Mouse (Mus musculus) Muller cell, postnatal 12 days (primary cell): ENCODE data around the gene Slc13a3.
A peak's percentile ranks its signal among the peaks of the same experiment; 100 is the strongest.

ENCODE experiments used
- DNase-seq: peaks from one replicate; pipeline ENCODE4 v3.0.0-alpha.2; 2015; ENCODE audit errors: inconsistent ontology term

Slc13a3 gene

GRCm38 (mm10) chr2:165414321-165414720 is 58.7 kb downstream of the Slc13a3 start:
- DNase-seq: no peak

GRCm38 (mm10) chr2:165413884-165414283 is 59.1 kb downstream of the Slc13a3 start:
- DNase-seq: no peak

DNA sequence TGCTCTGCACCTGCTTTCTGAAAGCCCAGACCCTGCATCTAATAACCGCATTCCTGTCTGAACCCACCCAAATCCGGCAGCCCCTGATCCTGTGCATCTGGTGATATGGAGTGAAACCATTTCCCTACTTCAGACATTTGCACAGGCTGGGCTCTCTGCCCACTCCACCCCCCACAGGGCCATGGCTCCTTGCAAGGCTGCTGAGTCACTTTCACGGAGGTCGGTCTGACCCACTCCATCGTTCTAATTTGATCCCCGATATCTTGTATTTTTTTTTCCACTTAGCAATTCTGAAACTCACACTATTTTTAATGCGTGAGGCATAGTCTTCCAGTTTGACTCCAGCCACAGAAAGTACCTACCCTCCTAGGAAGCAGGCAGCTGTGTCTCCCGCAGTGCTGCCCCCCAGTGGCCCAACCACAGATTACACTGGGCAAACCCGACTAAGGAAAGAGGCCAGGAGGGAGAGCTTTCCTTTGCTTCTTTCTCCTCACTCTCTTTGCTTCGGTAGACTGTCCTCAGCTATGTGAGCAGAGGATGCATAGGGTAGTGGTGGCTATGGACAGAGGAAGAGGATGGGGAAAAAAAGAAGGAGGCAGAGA is 65.2 kb downstream of the Slc13a3 start:
- DNase-seq: peak; percentile 43

GRCm38 (mm10) chr2:165405351-165405750 is 67.7 kb downstream of the Slc13a3 start:
- DNase-seq: peak; percentile 81

DNA sequence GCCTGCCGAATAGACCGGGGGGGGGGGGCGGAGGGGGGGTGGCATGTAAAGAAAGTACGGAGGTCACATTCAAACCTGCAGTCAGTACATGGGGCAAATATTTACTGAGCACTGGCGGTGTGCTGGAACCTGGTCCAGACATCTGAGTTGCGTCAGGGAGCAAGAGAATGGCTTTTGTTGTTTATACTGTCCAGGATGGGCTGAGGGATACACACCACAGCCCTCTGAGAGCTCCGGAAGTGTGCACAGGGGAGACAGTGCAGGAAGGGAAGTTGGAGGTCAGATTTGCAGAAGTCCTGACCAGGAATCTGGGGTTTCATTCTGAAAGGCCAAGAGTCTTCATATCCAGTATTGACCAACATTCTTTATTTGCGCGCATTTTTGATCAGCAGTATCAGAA is 68.1 kb downstream of the Slc13a3 start:
- DNase-seq: no peak

GRCm38 (mm10) chr2:165398164-165398785 is 74.8 kb downstream of the Slc13a3 start:
- no peak for DNase-seq

GRCm38 (mm10) chr2:165397502-165398163 is 75.4 kb downstream of the Slc13a3 start:
- DNase-seq: no peak

DNA sequence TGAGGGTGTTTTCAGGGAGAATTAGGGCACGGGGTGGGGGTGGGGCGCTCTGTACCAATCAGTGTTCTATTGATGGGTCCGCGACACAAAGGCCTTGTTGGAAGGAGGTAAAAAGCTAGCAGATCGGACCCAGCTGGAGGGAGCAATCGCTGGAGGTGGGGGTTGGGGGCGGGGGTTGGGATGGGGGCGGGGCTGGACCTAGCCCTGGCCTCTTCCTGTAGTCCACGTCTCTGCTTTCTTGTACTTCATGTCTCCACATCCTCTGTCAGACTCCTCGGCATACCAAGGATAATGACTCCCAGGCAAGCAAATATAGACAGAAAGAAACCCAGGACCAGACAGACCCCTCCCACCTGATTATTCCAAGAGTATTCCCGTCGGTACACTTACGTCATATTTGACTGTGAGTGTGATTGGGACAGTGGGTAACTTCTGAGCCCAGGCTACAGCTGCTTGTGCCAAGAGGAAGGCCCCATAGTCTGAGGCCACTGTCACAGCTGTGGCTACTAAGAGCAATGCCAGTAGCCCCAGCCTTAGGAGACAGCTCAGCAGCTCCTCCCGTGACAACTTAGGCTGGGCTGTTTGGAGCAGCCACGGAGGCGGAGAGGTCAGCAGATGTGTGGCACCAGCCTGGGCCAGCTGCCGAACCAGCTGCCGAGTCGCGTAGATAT is 76.1 kb downstream of the Slc13a3 start:
- no peak for DNase-seq

DNA sequence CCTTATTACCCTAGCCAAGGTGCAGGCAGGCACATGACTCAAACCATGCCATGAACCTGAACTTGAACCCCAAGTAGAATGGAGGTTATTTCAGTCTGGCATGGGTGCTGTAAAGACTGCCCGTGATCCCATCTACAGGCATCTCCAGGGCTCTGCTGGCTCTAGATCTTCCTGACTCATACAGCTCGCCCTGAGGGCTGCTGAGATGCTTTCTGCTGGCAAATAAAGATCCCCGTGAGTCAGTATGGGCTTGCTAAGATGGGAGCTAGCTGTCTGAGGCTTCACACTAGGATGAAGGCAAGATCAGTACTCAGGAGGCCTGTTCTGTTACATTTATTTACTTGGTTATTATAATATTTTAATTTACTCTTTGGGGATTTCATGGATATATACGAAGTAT is 80.9 kb downstream of the Slc13a3 start:
- no peak for DNase-seq

DNA sequence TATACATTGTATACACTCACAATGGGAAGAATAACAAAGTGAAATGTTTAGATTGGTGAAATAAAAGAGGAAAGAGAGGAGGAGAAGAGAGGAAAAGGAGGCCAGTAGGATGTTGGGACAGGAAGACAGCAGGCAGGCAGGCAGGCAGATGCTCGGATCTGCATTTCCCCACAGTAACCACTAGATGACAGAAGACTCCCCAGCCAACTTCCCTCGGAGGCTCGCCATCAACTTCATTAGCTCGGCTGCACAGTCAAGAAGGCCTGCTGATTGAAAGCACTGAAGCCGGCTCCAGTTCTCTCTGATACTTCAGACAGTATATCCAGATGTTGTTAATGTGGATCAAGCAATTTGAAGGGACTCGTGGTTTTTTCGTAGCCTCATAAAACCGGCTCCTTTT is 81.5 kb downstream of the Slc13a3 start:
- peak; percentile 44 for DNase-seq

DNA sequence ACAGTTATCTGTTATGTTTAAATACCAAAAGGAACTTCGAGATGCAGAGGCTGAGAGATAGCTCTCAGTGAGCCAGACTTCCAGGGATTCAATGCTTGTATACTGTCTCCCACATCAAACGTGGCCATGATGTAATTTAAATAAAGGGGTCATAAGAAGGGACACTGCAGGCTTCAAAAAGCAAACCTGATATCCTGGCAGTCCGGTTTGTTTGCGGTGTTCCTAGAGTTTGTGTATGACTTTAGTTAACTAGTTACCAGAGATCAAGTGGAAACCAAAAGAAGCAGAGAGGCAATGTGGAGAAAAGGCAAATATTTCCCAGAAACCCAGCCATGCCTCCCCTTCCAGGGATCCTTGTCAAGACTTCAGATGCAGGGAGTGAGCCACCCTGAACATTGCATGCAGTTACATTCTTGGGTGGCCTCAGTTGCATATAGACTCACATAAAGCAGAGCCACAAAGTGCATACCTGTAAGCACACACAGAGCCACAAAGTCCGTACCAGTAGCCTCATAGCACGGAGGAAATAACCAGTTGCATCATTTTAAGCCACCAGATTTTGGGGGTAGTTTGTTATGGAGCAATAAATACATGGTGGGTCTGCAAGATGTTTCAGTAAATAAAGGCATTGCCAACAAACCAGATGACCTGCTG is 83.6 kb downstream of the Slc13a3 start:
- DNase-seq: no peak

DNA sequence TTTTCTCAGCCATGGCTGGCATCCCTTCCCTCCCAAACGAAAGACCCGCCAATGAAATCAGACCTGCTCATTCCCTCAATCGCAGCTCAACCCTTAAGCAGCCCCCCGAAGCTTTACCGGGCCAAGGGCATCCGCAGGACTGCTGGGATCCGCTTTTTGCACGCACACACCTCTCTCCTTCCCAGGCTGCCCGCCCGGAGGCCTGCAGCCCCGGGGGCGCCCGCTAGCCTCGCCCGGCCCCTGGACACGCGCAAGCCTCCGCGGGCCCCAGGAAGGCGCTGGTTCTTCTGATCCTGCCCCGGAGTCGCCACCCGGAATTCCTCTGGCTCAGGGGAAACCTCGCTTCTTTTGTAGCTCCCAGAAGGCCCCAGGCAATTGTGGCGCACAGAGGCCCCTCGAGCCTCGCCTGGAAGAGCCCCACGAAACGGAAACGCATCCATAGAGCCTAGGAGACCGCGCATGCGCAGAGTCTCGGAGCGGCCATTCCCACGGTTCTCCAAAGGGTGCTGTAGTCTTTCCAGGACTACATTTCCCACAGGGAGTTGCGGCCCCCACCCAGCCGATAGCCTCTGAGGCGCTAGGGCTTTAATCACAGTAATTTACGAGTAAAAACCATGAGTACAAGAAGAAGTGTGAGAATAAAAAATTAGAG is 85.1 kb downstream of the Slc13a3 start, which contains the start of gene Zfp334:
Gene Zfp334, minus strand, starts transcription at position 416 of the 652 bp plus-strand sequence.
- peak; percentile 94 for DNase-seq

DNA sequence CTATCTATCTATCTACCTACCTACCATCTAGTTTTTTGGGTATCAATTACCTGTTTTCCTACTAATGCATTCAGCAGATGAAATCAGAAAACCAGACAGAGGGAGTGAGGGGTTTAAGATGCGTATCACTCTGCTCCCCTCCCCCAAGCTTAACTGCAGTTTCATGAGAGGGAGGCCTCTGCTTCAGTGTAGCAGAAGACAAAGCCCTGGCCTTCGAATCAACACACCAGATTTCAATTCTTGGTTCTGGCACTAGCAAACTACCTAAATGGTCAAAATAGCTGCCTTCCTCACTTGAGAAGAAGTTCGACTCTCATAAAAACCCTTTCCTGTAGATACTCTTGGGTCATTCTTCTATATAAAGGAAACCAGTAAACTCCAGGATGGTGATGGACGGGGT is 85.7 kb downstream of the Slc13a3 start:
- no peak for DNase-seq

GRCm38 (mm10) chr2:165380050-165380449 is 93.0 kb downstream of the Slc13a3 start:
- DNase-seq: no peak

DNA sequence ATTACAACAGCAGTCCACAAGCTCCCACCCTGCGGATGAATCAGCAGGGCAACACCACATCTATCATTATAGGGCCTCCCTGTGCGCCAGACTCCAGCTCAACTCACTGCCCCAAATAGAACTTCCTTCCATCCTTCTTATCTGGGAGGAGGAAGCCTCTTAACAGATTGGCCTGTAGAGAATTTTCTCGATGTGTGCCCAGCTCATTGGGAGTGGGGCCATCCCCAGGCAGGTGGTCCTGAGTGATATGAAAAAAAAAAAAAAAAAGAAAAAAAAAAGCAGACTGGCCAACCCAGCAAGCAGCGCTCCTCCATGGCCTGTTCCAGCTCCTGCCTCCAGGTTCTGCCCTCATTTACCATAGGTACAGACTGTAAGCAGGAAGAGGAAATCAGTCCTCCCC is 97.0 kb downstream of the Slc13a3 start:
- DNase-seq: no peak

GRCm38 (mm10) chr2:165375478-165375877 is 97.6 kb downstream of the Slc13a3 start:
- DNase-seq: peak; percentile 55

DNA sequence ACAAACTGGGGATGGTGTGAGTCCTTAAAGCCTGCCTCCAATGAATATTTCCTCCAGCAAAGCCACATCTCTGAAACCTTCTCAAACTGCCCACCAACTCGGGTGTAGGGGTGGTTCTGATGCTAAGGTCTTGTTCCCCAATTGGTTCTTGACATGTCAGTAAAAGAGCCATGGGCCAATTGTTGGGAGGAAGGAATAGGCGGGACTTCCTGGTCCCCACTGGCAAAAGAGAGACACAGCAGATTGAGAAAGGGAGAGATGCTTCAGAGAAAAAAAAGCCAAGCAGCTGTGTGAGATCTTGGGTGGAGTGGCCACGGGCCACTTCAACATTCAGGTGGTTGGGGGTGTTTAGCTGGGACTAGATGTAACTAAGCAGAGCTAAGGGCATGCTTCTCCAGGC is 102.0 kb downstream of the Slc13a3 start:
- DNase-seq: no peak

DNA sequence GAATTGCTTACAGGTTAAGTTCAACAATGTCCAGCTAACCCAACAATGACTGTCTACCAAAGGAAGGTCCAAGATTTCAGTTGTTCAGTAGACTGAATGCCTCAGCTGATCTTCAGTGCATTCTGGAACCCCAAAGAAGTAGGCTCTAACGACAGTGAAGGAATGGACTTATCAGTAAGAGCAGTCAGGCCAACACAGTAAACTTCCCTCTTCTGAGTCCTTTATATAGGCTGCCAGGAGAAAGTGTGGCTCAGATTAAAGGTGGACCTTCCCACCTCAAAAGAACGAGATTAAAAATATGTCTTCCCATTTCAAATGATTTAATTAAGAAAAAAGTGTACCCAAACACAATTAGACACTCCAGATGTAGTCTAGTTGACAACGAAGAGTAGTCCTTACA is 102.7 kb downstream of the Slc13a3 start:
- no peak for DNase-seq

GRCm38 (mm10) chr2:165368496-165368895 is 104.5 kb downstream of the Slc13a3 start, which contains the start of gene Zfp663:
Gene Zfp663, minus strand, starts transcription at chr2:165368729.
- no peak for DNase-seq

DNA sequence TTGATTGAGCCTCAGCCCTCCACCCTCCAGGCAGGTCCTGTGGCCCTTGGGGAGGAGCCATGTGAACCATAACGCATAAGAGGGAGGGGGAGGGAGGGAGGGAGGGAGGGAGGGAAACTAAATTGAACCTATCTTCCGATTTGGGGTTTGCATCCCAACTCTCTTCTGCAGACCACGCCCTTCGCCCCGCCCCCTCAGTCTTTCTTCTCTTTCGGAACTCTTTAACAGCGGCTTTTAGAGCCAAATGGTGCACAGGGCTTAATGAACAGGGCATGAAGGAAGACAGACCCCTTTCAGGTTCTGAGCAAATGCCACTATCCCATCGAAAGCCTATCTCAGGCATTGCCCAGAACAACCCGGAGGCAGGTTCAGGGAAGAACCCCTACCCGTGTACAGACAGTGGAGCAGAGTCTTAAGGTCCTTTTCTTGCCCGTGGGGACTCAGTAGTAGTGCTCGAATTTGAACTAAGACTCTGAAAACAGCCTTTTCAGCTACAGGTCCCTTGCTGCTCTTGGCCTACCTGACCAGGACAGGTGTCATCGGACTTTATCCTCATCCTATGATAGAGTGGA is 105.1 kb downstream of the Slc13a3 start:
- no peak for DNase-seq

DNA sequence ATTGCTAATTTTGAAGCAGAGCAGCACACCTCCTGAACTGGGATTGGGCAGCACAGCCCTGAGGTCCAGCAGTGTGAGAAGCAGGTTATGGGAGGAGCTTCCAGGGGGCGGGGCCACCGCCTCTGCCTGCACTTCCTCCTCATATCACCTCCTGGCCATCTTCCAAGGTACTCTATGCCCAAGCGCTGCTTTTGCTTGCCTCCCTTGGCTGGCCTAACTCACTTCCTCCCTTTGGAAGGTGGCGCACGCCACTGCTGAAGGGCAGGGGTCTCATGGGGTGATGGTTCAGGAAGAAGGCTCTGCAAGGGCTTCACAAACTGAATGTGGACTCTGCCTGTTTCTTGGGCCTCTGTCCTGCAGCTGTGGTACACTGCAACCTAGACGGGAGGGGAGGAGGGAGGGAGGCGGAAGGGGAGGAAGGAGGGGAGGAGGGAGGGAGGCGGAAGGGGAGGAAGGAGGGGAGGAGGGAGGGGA is 105.9 kb downstream of the Slc13a3 start:
- no peak for DNase-seq
